Mouse (Mus musculus) MEL (cell line): ENCODE results near the gene Hook2.

ENCODE experiments used
- CTCF ChIP-seq, 3 experiments: IDR thresholded peaks in 2 of 3; conservative IDR thresholded peaks in 1 of 3; 2 replicates each; pipeline ENCODE4 v1.5.1; 2011 to 2012; ENCODE audit warnings: low read length in 3 of 3, low read depth in 2 of 3, mild to moderate bottlenecking in 2 of 3, improper control_type of control experiment in 1 of 3, inconsistent platforms in 1 of 3, mixed read lengths in 1 of 3, moderate library complexity in 1 of 3; ENCODE audit not compliant: control insufficient read depth in 1 of 3, insufficient read depth in 1 of 3, poor library complexity in 1 of 3, severe bottlenecking in 1 of 3
- EP300 ChIP-seq, 2 experiments: IDR thresholded peaks; 2 replicates each; pipeline ENCODE4 v1.6.1; 2011; ENCODE audit warnings: improper control_type of control experiment in 2 of 2, low read length in 2 of 2, low read depth in 1 of 2, mild to moderate bottlenecking in 1 of 2
- GATA1 ChIP-seq: IDR thresholded peaks from 2 replicates; pipeline ENCODE4 v1.6.1; 2011; ENCODE audit warnings: low read depth, low read length, improper control_type of control experiment
- MYB ChIP-seq: IDR thresholded peaks from 2 replicates; pipeline ENCODE4 v1.6.1; 2011; ENCODE audit warnings: mild to moderate bottlenecking, low read depth, low read length, improper control_type of control experiment
- POLR2A ChIP-seq, 2 experiments: IDR thresholded peaks; 2 replicates each; pipeline ENCODE4 v1.6.1; 2011 to 2012; ENCODE audit warnings: low read length in 2 of 2, mild to moderate bottlenecking in 2 of 2, control low read depth in 1 of 2, improper control_type of control experiment in 1 of 2, low read depth in 1 of 2, moderate library complexity in 1 of 2; ENCODE audit not compliant: control insufficient read depth in 1 of 2, insufficient read depth in 1 of 2, poor library complexity in 1 of 2
- TBP ChIP-seq: IDR thresholded peaks from 2 replicates; pipeline ENCODE4 v1.8.0; 2011; ENCODE audit warnings: low read depth, low read length, improper control_type of control experiment
- USF2 ChIP-seq, 2 experiments: IDR thresholded peaks; 2 replicates each; pipeline ENCODE4 v1.6.1; 2011 to 2012; ENCODE audit warnings: improper control_type of control experiment in 2 of 2, low read length in 2 of 2, borderline replicate concordance in 1 of 2, inconsistent platforms in 1 of 2, low read depth in 1 of 2, mild to moderate bottlenecking in 1 of 2; ENCODE audit not compliant: insufficient read depth in 1 of 2

GRCm38 (mm10) chr8:84970135-84970790, 20.1 kb upstream of the Hook2 start:
- TF ChIP-seq CTCF (IDR thresholded peaks at IDR 0.05 in 2 of 3, conservative IDR thresholded peaks at IDR 0.05 in 1 of 3; ENCODE audit: control insufficient read depth in 1 of 3, insufficient read depth in 1 of 3, low read depth in 2 of 3, low read length in 3 of 3, poor library complexity in 1 of 3, severe bottlenecking in 1 of 3) (no peak), EP300 (IDR thresholded peaks at IDR 0.05; ENCODE audit: low read depth in 1 of 2, low read length in 2 of 2) (no peak), POLR2A (IDR thresholded peaks at IDR 0.05; ENCODE audit: control insufficient read depth in 1 of 2, insufficient read depth in 1 of 2, low read depth in 1 of 2, low read length in 2 of 2, poor library complexity in 1 of 2) (no peak), USF2 (IDR thresholded peaks at IDR 0.05; ENCODE audit: borderline replicate concordance in 1 of 2, insufficient read depth in 1 of 2, low read depth in 1 of 2, low read length in 2 of 2) (no peak), GATA1 (no peak), TBP (no peak), MYB (no peak)
